Mouse (Mus musculus) stomach, embryonic 15.5 days (tissue): ENCODE data around the gene Gm17657. TPM values are rescaled to one million over a fixed set of nuclear protein-coding genes. Genes with fewer than 3 reads are reported as not detected.
A peak's percentile ranks its signal among the peaks of the same experiment; 100 is the strongest.

Experiments
- ATAC-seq: fragments of 200-750 bp; cut with Nextera tagmentation; 2 replicates; pipeline ENCODE4 v1.8.0; 2017; ENCODE audit warnings: low read depth, moderate number of reproducible peaks, moderate TSS enrichment; ENCODE audit not compliant: insufficient read depth, low FRiP score
- H3K27ac ChIP-seq: fragments of 300-500 bp; sonication (generic); 2 replicates; pipeline ENCODE4 v1.5.1; 2015; ENCODE audit warnings: mild to moderate bottlenecking, inconsistent platforms
- H3K27me3 ChIP-seq: fragments of 300-500 bp; sonication (generic); replicated peaks from 2 replicates; pipeline ENCODE4 v1.6.1; 2015; ENCODE audit warnings: inconsistent platforms
- H3K36me3 ChIP-seq: fragments of 300-500 bp; sonication (generic); 2 replicates; pipeline ENCODE4 v1.6.1; 2015; ENCODE audit warnings: inconsistent platforms
- H3K4me1 ChIP-seq: fragments of 300-500 bp; sonication (generic); 2 replicates; pipeline ENCODE4 v1.6.1; 2015; ENCODE audit warnings: inconsistent platforms
- H3K4me2 ChIP-seq: fragments of 300-500 bp; sonication (generic); 2 replicates; pipeline ENCODE4 v1.6.1; 2015; ENCODE audit warnings: mild to moderate bottlenecking, inconsistent platforms
- H3K4me3 ChIP-seq: fragments of 300-500 bp; sonication (generic); replicated peaks from 2 replicates; pipeline ENCODE4 v1.5.1; 2015; ENCODE audit warnings: inconsistent platforms
- H3K9ac ChIP-seq: fragments of 300-500 bp; sonication (generic); 2 replicates; pipeline ENCODE4 v1.6.1; 2015; ENCODE audit warnings: inconsistent platforms
- H3K9me3 ChIP-seq: fragments of 300-500 bp; sonication (generic); 2 replicates; pipeline ENCODE4 v1.6.1; 2016; ENCODE audit warnings: inconsistent platforms
- WGBS: fragments of 180-500 bp; shearing (Covaris S2); methylation state at CpG from one replicate; pipeline ENCODE4 v1.1.7; 2015; 5-methylcytosine and 5-hydroxymethylcytosine counted together
- polyA plus RNA-seq: library from polyadenylated mRNA; unstranded; fragments of >200 nt; fragmentation: Nextera tagmentation; extraction: Ambion mirVana; gene quantifications from 2 replicates; pipeline ENCODE4 v1.2.1, GENCODE M21; 2015

The Gm17657 gene
- not detected in 2 replicates for polyA plus RNA-seq

- Histone ChIP-seq H3K4me3 (peak within 1 kb of the TSS; percentile 94), H3K4me1 (peaks cover 15% of the 10 kb centered on the region), H3K27me3 (no peaks in the 10 kb centered on the region), H3K4me2 (peak within 1 kb of the TSS; percentile 90), H3K27ac (peak within 1 kb of the TSS; percentile 21; the same call in 1 of the 2 replicates), H3K9ac (peak within 1 kb of the TSS; percentile 95), H3K9me3 (no peaks in the 10 kb centered on the region), H3K36me3 (no peaks in the 10 kb centered on the region)
- under 1% methylated on average over 43 of the region's 44 CpGs for WGBS
- peak; percentile 99 for ATAC-seq
Observed at GRCm38 (mm10) chr17:29549543-29550428, at the start of gene Gm17657, which contains the start of gene Tbc1d22b. Gene Gm17657 (minus strand): TSS chr17:29549638. Gene Tbc1d22b (plus strand): TSS chr17:29549785.

DNA sequence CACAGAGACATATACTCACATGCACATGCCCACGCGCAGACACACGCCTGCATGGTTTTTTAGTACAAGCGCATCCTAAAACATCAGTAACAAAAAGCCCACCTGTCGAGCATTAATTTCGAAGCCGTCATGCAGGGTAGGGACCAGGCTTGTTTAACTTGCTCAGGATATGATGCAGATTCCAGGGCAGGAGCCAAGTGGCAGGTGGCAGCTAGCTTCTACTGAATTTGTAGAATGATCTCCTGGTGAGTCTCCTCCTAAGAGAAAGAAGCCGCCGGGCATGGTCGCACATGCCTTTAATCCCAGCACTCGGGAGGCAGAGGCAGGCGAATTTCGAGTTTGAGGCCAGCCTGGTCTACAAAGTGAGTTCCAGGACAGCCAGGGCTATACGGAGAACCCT is 49.6 kb upstream of the Gm17657 start:
- ATAC-seq: no peak
- H3K36me3 ChIP-seq: peaks cover 31% of the 10 kb centered on the region
- H3K9me3 ChIP-seq: no peaks in the 10 kb centered on the region
- no peak overlapping the region for H3K4me3 ChIP-seq
- H3K4me2 ChIP-seq: no peak overlapping the region
- no peak overlapping the region for H3K9ac ChIP-seq
- H3K27ac ChIP-seq: no peak overlapping the region
- H3K27me3 ChIP-seq: no peaks in the 10 kb centered on the region
- 93% methylated on average over 14 of the region's 14 CpGs for WGBS
- H3K4me1 ChIP-seq: no peaks in the 10 kb centered on the region

GRCm38 (mm10) chr17:29596771-29597132 is 47.3 kb upstream of the Gm17657 start:
- 0 out of 2 replicates have a peak, but pooled peaks have one; percentile 22 for ATAC-seq
- Histone ChIP-seq H3K9ac (no peak overlapping the region), H3K27ac (no peak overlapping the region), H3K27me3 (no peaks in the 10 kb centered on the region), H3K9me3 (no peaks in the 10 kb centered on the region), H3K36me3 (peaks cover 25% of the 10 kb centered on the region), H3K4me1 (no peaks in the 10 kb centered on the region), H3K4me3 (no peak overlapping the region), H3K4me2 (no peak overlapping the region)
- 85% methylated on average over 13 of the region's 13 CpGs for WGBS

GRCm38 (mm10) chr17:29595891-29596770 is 46.7 kb upstream of the Gm17657 start:
- no peaks in the 10 kb centered on the region for H3K27me3 ChIP-seq
- H3K9ac ChIP-seq: no peak overlapping the region
- H3K27ac ChIP-seq: no peak overlapping the region
- no peak overlapping the region for H3K4me3 ChIP-seq
- no peaks in the 10 kb centered on the region for H3K4me1 ChIP-seq
- H3K4me2 ChIP-seq: no peak overlapping the region
- WGBS: 85% methylated on average over 15 of the region's 15 CpGs
- H3K36me3 ChIP-seq: peaks cover 25% of the 10 kb centered on the region
- 0 out of 2 replicates have a peak, but pooled peaks have one; percentile 25 for ATAC-seq
- H3K9me3 ChIP-seq: no peaks in the 10 kb centered on the region

GRCm38 (mm10) chr17:29589221-29589898 is 39.9 kb upstream of the Gm17657 start:
- Histone ChIP-seq H3K9ac (no peak overlapping the region), H3K4me2 (no peak overlapping the region), H3K4me3 (no peak overlapping the region), H3K9me3 (no peaks in the 10 kb centered on the region), H3K36me3 (no peaks in the 10 kb centered on the region), H3K27me3 (no peaks in the 10 kb centered on the region), H3K4me1 (0 out of 2 replicates have a peak, but pooled peaks cover 5% of the 10 kb centered on the region), H3K27ac (no peak overlapping the region)
- ATAC-seq: no peak
- 57% methylated on average over 11 of the region's 11 CpGs for WGBS

DNA sequence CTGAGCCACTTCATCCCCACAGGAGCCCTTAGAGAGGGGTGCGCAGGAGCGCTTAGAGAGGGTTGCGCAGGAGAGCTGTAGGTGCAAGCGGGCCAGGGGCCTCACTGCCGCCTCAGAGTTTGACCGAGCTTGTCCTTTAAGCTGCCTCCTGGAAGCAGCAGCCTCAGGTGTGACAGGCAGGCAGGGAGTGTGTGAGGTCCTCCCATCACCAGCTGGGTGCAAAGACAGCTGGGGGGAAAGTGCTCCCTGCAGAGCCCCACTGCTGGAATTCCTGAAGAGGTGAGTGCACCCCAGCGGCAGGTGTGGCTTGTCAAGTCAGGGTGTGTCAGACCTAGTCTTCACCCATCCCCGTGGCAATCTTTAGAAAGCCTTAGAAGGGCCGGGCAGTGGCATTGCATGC is 37.5 kb upstream of the Gm17657 start:
- Histone ChIP-seq H3K27ac (no peak overlapping the region), H3K9me3 (no peaks in the 10 kb centered on the region), H3K4me2 (no peak overlapping the region), H3K27me3 (no peaks in the 10 kb centered on the region), H3K9ac (no peak overlapping the region), H3K4me1 (0 out of 2 replicates have a peak, but pooled peaks cover 5% of the 10 kb centered on the region), H3K36me3 (peaks cover 10% of the 10 kb centered on the region; the same call in 1 of the 2 replicates), H3K4me3 (no peak overlapping the region)
- no peak for ATAC-seq
- 73% methylated on average over 9 of the region's 9 CpGs for WGBS

- H3K9me3 ChIP-seq: no peaks in the 10 kb centered on the region
- no peaks in the 10 kb centered on the region for H3K27me3 ChIP-seq
- no peak overlapping the region for H3K27ac ChIP-seq
- WGBS: 90% methylated on average over 6 of the region's 6 CpGs
- 0 out of 2 replicates have a peak, but pooled peaks cover 5% of the 10 kb centered on the region for H3K4me1 ChIP-seq
- peaks cover 14% of the 10 kb centered on the region; the same call in 1 of the 2 replicates for H3K36me3 ChIP-seq
- no peak overlapping the region for H3K9ac ChIP-seq
- no peak overlapping the region for H3K4me3 ChIP-seq
- no peak for ATAC-seq
- H3K4me2 ChIP-seq: no peak overlapping the region
Observed at GRCm38 (mm10) chr17:29585446-29585845, 36.0 kb upstream of the Gm17657 start.

- Histone ChIP-seq H3K36me3 (peaks cover 14% of the 10 kb centered on the region; the same call in 1 of the 2 replicates), H3K9ac (no peak overlapping the region), H3K4me3 (no peak overlapping the region), H3K4me2 (no peak overlapping the region), H3K27ac (no peak overlapping the region), H3K9me3 (no peaks in the 10 kb centered on the region), H3K27me3 (no peaks in the 10 kb centered on the region), H3K4me1 (0 out of 2 replicates have a peak, but pooled peaks cover 5% of the 10 kb centered on the region)
- ATAC-seq: no peak
- WGBS: 70% methylated on average over 3 of the region's 3 CpGs
Observed at GRCm38 (mm10) chr17:29584737-29585136, 35.3 kb upstream of the Gm17657 start.

GRCm38 (mm10) chr17:29584306-29584705 is 34.9 kb upstream of the Gm17657 start:
- Histone ChIP-seq H3K36me3 (peaks cover 14% of the 10 kb centered on the region; the same call in 1 of the 2 replicates), H3K4me1 (0 out of 2 replicates have a peak, but pooled peaks cover 3% of the 10 kb centered on the region), H3K4me3 (no peak overlapping the region), H3K27ac (no peak overlapping the region), H3K9me3 (no peaks in the 10 kb centered on the region), H3K4me2 (no peak overlapping the region), H3K27me3 (no peaks in the 10 kb centered on the region), H3K9ac (no peak overlapping the region)
- 58% methylated on average over 5 of the region's 5 CpGs for WGBS
- ATAC-seq: no peak

GRCm38 (mm10) chr17:29583569-29583968 is 34.1 kb upstream of the Gm17657 start:
- H3K4me3 ChIP-seq: no peak overlapping the region
- H3K4me1 ChIP-seq: no peaks in the 10 kb centered on the region
- 75% methylated on average over 5 of the region's 5 CpGs for WGBS
- no peak for ATAC-seq
- no peak overlapping the region for H3K9ac ChIP-seq
- no peaks in the 10 kb centered on the region for H3K27me3 ChIP-seq
- peaks cover 14% of the 10 kb centered on the region; the same call in 1 of the 2 replicates for H3K36me3 ChIP-seq
- H3K9me3 ChIP-seq: no peaks in the 10 kb centered on the region
- H3K27ac ChIP-seq: no peak overlapping the region
- H3K4me2 ChIP-seq: no peak overlapping the region

- no peaks in the 10 kb centered on the region for H3K27me3 ChIP-seq
- ATAC-seq: peak; percentile 47; the same call in 1 of the 2 replicates
- H3K9me3 ChIP-seq: no peaks in the 10 kb centered on the region
- no peak overlapping the region for H3K9ac ChIP-seq
- H3K4me3 ChIP-seq: no peak overlapping the region
- WGBS: 75% methylated on average over 4 of the region's 4 CpGs
- peaks cover 32% of the 10 kb centered on the region for H3K36me3 ChIP-seq
- H3K4me2 ChIP-seq: no peak overlapping the region
- peak overlapping the region; percentile 52; the same call in 1 of the 2 replicates for H3K27ac ChIP-seq
- no peaks in the 10 kb centered on the region for H3K4me1 ChIP-seq
Observed at GRCm38 (mm10) chr17:29579579-29580126, 30.2 kb upstream of the Gm17657 start.
